Mouse (Mus musculus): ENCODE measurements around the gene Majin.
A peak's percentile ranks its signal among the peaks of the same experiment; 100 is the strongest.

GRCm38 (mm10) chr19:6260428-6260827, 76.2 kb downstream of the Majin start:
- TF ChIP-seq CTCF (IDR thresholded peaks at IDR 0.05; ENCODE audit: extremely low read depth, insufficient read depth, insufficient read length, insufficient replicate concordance), result peak; percentile 54; the same call in 1 of the 2 replicates
- TF ChIP-seq POLR2A (IDR thresholded peaks at IDR 0.05; ENCODE audit: low read depth, low read length), result no peak

All from spleen, adult 2 months (tissue).